Mouse (Mus musculus) lung, embryonic 15.5 days (tissue): ENCODE results near the gene Vkorc1. TPM values are rescaled to one million over a fixed set of nuclear protein-coding genes. Genes with fewer than 3 reads are reported as not detected.

Experiments
- ATAC-seq: fragments of 200-750 bp; cut with Nextera tagmentation; 2 replicates; pipeline ENCODE4 v1.8.0; 2017; ENCODE audit warnings: moderate number of reproducible peaks, borderline replicate concordance; ENCODE audit not compliant: low FRiP score, low TSS enrichment; ENCODE audit errors: extremely low read depth
- H3K27ac ChIP-seq: fragments of 300-500 bp; sonication (generic); 2 replicates; pipeline ENCODE4 v1.5.1; 2015; ENCODE audit warnings: moderate library complexity, mild to moderate bottlenecking, inconsistent platforms
- H3K27me3 ChIP-seq: fragments of 300-500 bp; sonication (generic); 2 replicates; pipeline ENCODE4 v1.6.1; 2015; ENCODE audit warnings: inconsistent platforms
- H3K36me3 ChIP-seq: fragments of 300-500 bp; sonication (generic); 2 replicates; pipeline ENCODE4 v1.6.1; 2015; ENCODE audit warnings: inconsistent platforms
- H3K4me1 ChIP-seq: fragments of 300-500 bp; sonication (generic); 2 replicates; pipeline ENCODE4 v1.6.1; 2015; ENCODE audit warnings: inconsistent platforms
- H3K4me2 ChIP-seq: fragments of 300-500 bp; sonication (generic); 2 replicates; pipeline ENCODE4 v1.6.1; 2015; ENCODE audit warnings: inconsistent platforms, mild to moderate bottlenecking, moderate library complexity
- H3K4me3 ChIP-seq: fragments of 300-500 bp; sonication (generic); 2 replicates; pipeline ENCODE4 v1.5.1; 2015; ENCODE audit warnings: mild to moderate bottlenecking, inconsistent platforms
- H3K9ac ChIP-seq: fragments of 300-500 bp; sonication (generic); 2 replicates; pipeline ENCODE4 v1.6.1; 2015; ENCODE audit warnings: inconsistent platforms
- H3K9me3 ChIP-seq: fragments of 300-500 bp; sonication (generic); 2 replicates; pipeline ENCODE4 v1.6.1; 2016; ENCODE audit warnings: inconsistent platforms
- WGBS: fragments of 180-500 bp; shearing (Covaris S2); methylation state at CpG from one replicate; pipeline ENCODE4 v1.1.7; 2015; 5-methylcytosine and 5-hydroxymethylcytosine counted together
- polyA plus RNA-seq: library from polyadenylated mRNA; unstranded; fragments of >200 nt; fragmentation: Nextera tagmentation; extraction: Ambion mirVana; gene quantifications from 2 replicates; pipeline ENCODE4 v1.2.1, GENCODE M21; 2015

Gene Vkorc1
- polyA plus RNA-seq, 1 experiment from 2014 or later, result 150 TPM

DNA sequence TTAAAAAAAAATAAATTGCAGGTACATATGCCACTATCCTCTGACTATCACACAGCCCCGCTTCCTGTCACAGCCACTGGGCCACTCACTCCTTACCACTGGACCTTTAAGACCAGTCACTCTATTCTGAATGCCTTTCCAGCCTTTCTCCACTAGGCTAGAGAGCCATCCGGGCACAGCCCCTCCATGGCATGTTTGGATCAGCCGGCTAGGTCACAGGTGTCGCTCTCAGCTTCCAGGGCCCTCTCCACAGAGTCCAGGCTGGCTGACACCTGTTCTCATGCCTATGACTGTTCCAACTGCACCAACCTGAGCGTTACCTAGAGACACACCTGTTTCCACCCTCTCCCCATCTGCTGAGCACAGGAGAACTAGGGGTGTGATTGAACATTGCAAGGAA, 33.2 kb upstream of the Vkorc1 start:
- peak overlapping the region; percentile 49 for H3K4me3 ChIP-seq
- no peak for ATAC-seq
- no peaks in the 10 kb centered on the region for H3K9me3 ChIP-seq
- peak overlapping the region; percentile 50 for H3K4me2 ChIP-seq
- peaks cover 26% of the 10 kb centered on the region; the same call in 1 of the 2 replicates for H3K36me3 ChIP-seq
- H3K27ac ChIP-seq, result peak overlapping the region; percentile 96
- peaks cover 20% of the 10 kb centered on the region for H3K27me3 ChIP-seq
- 26% methylated on average over 5 of the region's 5 CpGs for WGBS
- peaks cover 67% of the 10 kb centered on the region for H3K4me1 ChIP-seq
- H3K9ac ChIP-seq, result peak overlapping the region; percentile 59

DNA sequence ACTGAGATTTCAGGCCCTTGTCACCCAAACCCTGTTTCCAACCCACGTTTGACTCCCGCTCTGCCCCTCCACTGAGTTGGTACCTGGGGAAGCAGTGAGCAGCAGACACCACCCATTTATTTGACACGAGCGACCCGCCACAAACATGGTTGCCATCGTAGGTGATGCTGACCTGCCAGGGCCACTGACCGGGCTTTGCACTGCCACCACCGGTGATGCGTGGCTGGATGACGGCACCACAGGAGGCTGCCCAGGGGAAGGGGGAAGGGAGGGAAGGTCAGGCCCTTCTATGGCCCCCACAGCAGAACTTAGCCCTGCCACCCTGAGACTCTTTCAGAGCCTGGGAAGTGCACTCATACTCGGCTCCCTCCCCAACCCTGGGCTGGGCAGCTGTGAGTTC, 32.3 kb upstream of the Vkorc1 start:
- H3K4me3 ChIP-seq, result peak overlapping the region; percentile 49
- H3K4me2 ChIP-seq, result peak overlapping the region; percentile 50
- H3K27ac ChIP-seq, result peak overlapping the region; percentile 96
- peaks cover 20% of the 10 kb centered on the region for H3K27me3 ChIP-seq
- peak overlapping the region; percentile 29; the same call in 1 of the 2 replicates for H3K9ac ChIP-seq
- no peak for ATAC-seq
- 77% methylated on average over 11 of the region's 11 CpGs for WGBS
- peaks cover 69% of the 10 kb centered on the region for H3K4me1 ChIP-seq
- peaks cover 30% of the 10 kb centered on the region for H3K36me3 ChIP-seq
- no peaks in the 10 kb centered on the region for H3K9me3 ChIP-seq

DNA sequence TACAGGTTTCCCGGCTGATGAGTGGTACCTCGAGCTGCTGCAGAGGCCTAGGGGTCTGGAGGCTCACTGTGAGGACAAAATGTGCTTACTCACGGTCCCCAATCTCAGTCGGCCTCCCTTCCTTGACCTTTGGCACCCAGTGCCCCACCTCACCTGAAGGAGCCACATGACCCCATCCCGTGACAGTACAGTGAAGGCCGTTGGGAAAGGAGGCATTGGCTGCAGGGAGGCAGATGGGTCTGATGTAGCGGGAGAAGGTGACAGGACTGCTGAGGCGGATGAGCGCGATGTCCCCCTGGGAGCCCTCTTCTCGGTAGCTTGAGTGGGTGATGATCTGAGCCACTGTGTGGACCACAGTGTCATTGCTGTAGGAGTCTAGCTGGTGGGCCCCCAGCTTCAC, 31.4 kb upstream of the Vkorc1 start:
- 76% methylated on average over 11 of the region's 11 CpGs for WGBS
- H3K36me3 ChIP-seq, result peaks cover 33% of the 10 kb centered on the region
- peaks cover 66% of the 10 kb centered on the region for H3K4me1 ChIP-seq
- no peak overlapping the region for H3K4me3 ChIP-seq
- peaks cover 20% of the 10 kb centered on the region for H3K27me3 ChIP-seq
- H3K9ac ChIP-seq, result peak overlapping the region; percentile 13; the same call in 1 of the 2 replicates
- H3K4me2 ChIP-seq, result peak overlapping the region; percentile 50
- ATAC-seq, result no peak
- peak overlapping the region; percentile 96 for H3K27ac ChIP-seq
- no peaks in the 10 kb centered on the region for H3K9me3 ChIP-seq

DNA sequence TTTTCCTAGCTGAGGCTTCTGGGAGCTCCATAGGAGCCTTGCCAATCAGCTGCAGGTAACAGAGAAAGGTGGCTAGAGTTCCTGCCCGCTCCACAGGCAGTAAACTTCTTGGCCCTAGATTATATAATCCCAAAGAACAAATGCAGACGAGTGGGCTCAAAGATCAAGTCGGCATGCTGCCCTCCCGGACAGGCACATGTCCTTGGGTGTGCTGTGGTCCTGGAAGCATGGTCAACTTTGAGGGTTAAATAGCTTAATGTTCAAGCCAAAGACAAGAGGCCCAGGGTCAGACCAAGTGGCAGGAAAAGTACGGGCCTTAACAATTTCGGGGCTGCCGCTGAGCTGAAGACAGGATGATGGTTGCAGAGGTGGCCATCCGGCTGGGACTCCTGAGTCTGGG, 30.6 kb upstream of the Vkorc1 start:
- peak overlapping the region; percentile 50; the same call in 1 of the 2 replicates for H3K4me2 ChIP-seq
- H3K9me3 ChIP-seq, result no peaks in the 10 kb centered on the region
- peaks cover 33% of the 10 kb centered on the region for H3K36me3 ChIP-seq
- H3K4me3 ChIP-seq, result peak overlapping the region; percentile 5; the same call in 1 of the 2 replicates
- H3K4me1 ChIP-seq, result peaks cover 58% of the 10 kb centered on the region
- no peak for ATAC-seq
- no peak overlapping the region for H3K9ac ChIP-seq
- peaks cover 20% of the 10 kb centered on the region for H3K27me3 ChIP-seq
- 70% methylated on average over 8 of the region's 8 CpGs for WGBS
- peak overlapping the region; percentile 96 for H3K27ac ChIP-seq

DNA sequence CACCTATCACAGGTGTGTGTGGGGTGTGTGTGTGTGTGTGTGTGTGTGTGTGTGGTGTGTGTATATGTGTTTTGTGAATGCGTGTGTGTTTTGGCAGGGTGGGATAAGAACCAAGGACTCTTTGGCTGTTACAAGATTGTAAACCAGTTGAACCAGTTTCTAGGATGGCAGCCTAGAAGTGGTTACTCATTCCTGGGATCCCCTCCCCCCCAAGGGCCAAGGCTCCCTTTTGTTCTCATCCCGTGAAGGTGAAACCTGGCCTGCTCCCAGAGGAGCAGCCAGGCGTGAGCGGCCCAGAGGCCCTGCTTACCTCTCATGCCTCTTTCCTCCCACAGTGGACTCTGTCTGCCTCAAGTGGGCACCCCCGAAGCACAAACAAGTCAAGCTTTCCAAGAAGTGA, 29.8 kb upstream of the Vkorc1 start:
- Histone ChIP-seq H3K36me3 (peaks cover 39% of the 10 kb centered on the region), H3K4me2 (peak overlapping the region; percentile 27), H3K4me1 (peaks cover 50% of the 10 kb centered on the region), H3K9ac (no peak overlapping the region), H3K27ac (peak overlapping the region; percentile 96), H3K9me3 (no peaks in the 10 kb centered on the region), H3K27me3 (peaks cover 16% of the 10 kb centered on the region), H3K4me3 (peak overlapping the region; percentile 5; the same call in 1 of the 2 replicates)
- WGBS, result 47% methylated on average over 5 of the region's 5 CpGs
- ATAC-seq, result peak; percentile 77

DNA sequence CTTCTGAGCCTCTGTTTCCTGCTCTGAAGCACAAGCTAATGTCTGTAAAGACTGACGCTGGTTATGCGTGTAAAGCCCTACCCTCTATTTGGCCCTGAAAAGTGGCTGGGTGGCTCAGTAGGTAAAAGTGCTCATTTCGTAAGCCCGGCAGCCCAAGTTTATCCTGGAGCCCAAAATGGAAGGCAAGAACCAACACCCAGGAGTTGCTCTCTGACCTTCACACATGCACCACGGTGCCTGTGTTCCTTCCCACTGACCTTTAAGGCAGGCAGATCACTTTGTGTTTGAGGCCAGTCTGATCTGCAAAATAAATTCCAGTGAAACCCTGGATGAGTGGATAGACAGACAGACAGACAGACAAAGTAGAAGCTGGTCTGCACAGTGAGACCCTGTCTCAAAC, 28.3 kb upstream of the Vkorc1 start:
- H3K27me3 ChIP-seq, result 0 out of 2 replicates have a peak, but pooled peaks cover 3% of the 10 kb centered on the region
- no peak overlapping the region for H3K4me3 ChIP-seq
- no peak for ATAC-seq
- H3K9me3 ChIP-seq, result no peaks in the 10 kb centered on the region
- 0 out of 2 replicates have a peak overlapping the region, but pooled peaks have one; percentile 10 for H3K9ac ChIP-seq
- 76% methylated on average over 5 of the region's 5 CpGs for WGBS
- H3K4me2 ChIP-seq, result 0 out of 2 replicates have a peak overlapping the region, but pooled peaks have one; percentile 4
- H3K4me1 ChIP-seq, result peaks cover 48% of the 10 kb centered on the region
- H3K36me3 ChIP-seq, result peaks cover 39% of the 10 kb centered on the region
- peak overlapping the region; percentile 76 for H3K27ac ChIP-seq

DNA sequence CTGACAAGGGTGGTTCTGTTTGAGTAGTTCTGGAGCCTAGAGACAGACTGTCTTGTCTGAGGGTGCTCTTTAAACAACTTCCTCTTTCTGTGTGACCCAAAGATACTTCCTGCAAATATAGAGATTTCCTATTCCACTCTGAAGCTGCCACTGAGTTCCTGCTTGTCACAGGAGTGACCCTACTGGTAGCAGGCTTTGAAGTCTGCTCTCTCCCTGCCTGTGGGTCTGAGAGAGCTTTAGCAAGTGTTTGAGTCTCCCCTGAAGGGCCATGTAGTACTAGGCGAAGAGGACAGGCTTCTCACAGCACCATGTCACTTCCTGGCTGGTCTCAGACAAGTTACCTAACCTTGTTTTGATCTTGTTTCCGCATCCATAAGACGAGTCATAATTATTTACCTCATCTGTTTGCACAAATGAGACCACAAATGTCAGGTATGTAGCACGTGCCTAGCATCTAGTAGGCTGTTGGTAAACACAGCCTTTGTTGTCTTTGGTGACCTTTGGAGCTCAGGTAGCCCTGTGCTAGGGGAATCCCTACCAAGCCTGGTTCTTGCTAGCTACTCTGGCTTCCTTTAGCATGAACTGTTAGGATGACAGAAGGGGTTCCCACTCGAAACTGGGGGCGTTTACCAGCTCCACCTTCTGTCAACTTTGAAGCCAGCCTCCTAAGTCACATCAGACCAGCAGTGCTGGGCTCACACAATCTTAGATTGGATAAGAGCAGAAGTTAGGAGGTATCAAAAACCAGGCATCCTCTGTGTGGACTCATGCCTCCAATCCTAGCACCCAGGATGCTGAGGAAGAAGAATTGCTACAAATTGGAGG, 27.2 kb upstream of the Vkorc1 start:
- peaks cover 47% of the 10 kb centered on the region for H3K36me3 ChIP-seq
- H3K27ac ChIP-seq, result peak overlapping the region; percentile 49
- WGBS, result 55% methylated on average over 6 of the region's 6 CpGs

DNA sequence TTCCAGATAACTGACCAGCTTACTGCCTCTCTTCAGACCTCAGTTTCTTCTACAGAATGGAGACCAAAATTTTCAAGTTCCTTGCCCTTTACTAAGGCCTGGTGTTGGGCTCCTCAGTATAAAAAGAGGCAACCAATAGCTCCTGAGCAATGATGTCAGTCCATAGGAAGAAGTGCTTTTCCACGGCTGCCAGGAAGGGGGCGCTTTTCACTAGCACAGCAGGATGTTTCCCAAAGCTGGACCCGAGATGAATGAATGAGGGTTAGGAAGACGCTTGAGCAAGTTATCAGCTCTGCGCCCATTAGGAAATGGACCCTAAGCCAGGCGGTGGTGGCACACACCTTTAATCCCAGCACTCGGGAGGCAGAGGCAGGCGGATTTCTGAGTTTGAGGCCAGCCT, 26.1 kb upstream of the Vkorc1 start:
- Histone ChIP-seq H3K4me3 (no peak overlapping the region), H3K9me3 (no peaks in the 10 kb centered on the region), H3K4me1 (peaks cover 38% of the 10 kb centered on the region), H3K4me2 (no peak overlapping the region), H3K36me3 (peaks cover 50% of the 10 kb centered on the region), H3K9ac (no peak overlapping the region), H3K27me3 (no peaks in the 10 kb centered on the region), H3K27ac (no peak overlapping the region)
- ATAC-seq, result no peak
- WGBS, result 64% methylated on average over 8 of the region's 8 CpGs

More for the DNA sequence above, 27.2 kb upstream of the Vkorc1 start:
- no peaks in the 10 kb centered on the region for H3K9me3 ChIP-seq
- H3K9ac ChIP-seq, result no peak overlapping the region
- H3K4me3 ChIP-seq, result no peak overlapping the region
- no peak for ATAC-seq
- no peak overlapping the region for H3K4me2 ChIP-seq
- no peaks in the 10 kb centered on the region for H3K27me3 ChIP-seq
- H3K4me1 ChIP-seq, result peaks cover 48% of the 10 kb centered on the region

DNA sequence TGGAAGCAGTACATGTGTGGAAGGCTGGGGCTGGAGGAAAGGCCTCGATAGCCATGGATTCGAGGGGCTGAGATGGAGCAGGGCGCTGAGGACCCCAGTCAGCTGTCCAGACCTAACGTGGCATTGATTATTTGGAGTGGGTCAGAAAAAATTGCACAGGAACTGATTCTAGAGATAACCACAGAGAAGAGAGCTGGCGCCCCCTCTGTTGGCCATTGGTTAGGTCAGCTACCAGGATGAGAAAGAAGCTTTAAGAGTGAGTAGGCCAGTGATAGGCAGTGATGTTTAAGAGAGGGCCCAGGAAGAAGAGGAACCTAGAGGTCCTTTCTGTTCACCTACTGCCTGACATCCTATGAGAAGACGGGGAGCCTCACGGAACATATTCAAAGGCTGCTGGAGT, 23.9 kb upstream of the Vkorc1 start:
- ATAC-seq, result no peak
- Histone ChIP-seq H3K27me3 (no peaks in the 10 kb centered on the region), H3K9ac (no peak overlapping the region), H3K4me2 (no peak overlapping the region), H3K27ac (no peak overlapping the region), H3K4me3 (no peak overlapping the region), H3K9me3 (no peaks in the 10 kb centered on the region), H3K4me1 (peaks cover 19% of the 10 kb centered on the region), H3K36me3 (peaks cover 46% of the 10 kb centered on the region)
- 71% methylated on average over 7 of the region's 7 CpGs for WGBS

DNA sequence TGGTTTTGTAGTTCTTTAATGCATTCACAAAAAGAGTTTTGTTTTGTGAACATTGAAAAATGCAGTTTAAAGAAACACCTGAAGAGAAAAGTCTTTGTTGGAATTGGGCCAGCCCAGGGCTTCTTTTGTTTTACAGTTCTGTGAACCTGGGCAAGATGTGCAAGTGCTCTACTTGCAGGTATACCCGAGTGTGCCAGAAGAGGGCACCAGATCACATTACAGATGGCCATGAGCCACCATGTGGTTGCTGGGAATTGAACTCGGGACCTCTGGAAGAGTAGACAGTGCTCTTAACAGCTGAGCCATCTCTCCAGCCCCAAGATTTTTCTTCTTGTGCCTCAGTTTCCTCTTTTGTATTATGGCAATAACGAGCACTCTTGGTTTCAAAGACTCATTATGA, 22.8 kb upstream of the Vkorc1 start:
- H3K9ac ChIP-seq, result no peak overlapping the region
- no peak for ATAC-seq
- WGBS, result 52% methylated on average over 3 of the region's 3 CpGs
- peaks cover 43% of the 10 kb centered on the region for H3K36me3 ChIP-seq
- no peak overlapping the region for H3K4me2 ChIP-seq
- no peaks in the 10 kb centered on the region for H3K27me3 ChIP-seq
- no peaks in the 10 kb centered on the region for H3K9me3 ChIP-seq
- no peak overlapping the region for H3K27ac ChIP-seq
- no peak overlapping the region for H3K4me3 ChIP-seq
- peaks cover 12% of the 10 kb centered on the region for H3K4me1 ChIP-seq

DNA sequence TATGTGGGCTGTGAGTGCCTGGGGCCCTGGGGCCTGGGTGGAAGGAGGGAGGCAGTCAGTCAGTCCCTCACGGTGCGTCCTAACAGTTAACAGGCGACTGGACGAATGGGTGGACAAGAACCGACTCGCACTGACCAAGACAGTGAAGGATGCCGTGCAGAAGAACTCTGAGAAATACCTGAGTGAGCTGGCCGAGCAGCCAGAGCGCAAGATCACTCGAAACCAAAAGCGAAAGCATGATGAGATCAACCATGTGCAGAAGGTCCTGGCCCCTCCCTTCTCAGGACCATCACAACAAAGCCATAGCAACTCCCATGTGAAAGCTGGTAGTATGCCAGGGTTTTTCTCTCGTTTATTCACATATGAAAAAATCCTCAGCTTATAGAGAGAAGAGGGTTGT, 19.9 kb upstream of the Vkorc1 start:
- Histone ChIP-seq H3K9ac (no peak overlapping the region), H3K9me3 (no peaks in the 10 kb centered on the region), H3K27ac (no peak overlapping the region), H3K27me3 (no peaks in the 10 kb centered on the region), H3K4me1 (peaks cover 13% of the 10 kb centered on the region), H3K4me2 (no peak overlapping the region), H3K4me3 (no peak overlapping the region), H3K36me3 (peaks cover 31% of the 10 kb centered on the region)
- no peak for ATAC-seq
- 88% methylated on average over 12 of the region's 12 CpGs for WGBS

DNA sequence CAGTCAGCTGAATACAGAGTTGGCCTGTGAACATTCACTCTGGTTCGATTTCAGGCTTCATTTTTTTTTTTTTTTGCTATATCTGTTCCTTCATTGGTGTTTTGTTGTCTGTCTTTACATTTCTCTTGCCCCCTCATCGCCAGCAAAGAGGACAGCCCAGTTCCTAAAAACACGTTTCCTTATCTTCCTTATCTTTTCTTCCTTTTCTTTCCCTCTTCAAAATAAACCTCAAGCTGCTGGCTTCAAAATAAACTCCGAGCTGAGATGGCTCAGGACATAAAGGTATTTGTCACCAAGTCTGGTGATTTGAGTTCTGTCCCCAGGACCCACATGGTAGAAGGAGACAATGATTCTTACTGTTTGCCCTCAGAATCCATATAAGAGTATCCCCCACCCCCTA, 17.5 kb upstream of the Vkorc1 start:
- Histone ChIP-seq H3K4me2 (peak overlapping the region; percentile 82), H3K4me1 (peaks cover 13% of the 10 kb centered on the region), H3K27me3 (no peaks in the 10 kb centered on the region), H3K9ac (peak overlapping the region; percentile 66), H3K27ac (peak overlapping the region; percentile 85; the same call in 1 of the 2 replicates), H3K36me3 (peaks cover 46% of the 10 kb centered on the region), H3K9me3 (no peaks in the 10 kb centered on the region), H3K4me3 (peak overlapping the region; percentile 82)
- WGBS, result 9% methylated on average over 4 of the region's 4 CpGs
- ATAC-seq, result no peak
